Mouse (Mus musculus) heart, postnatal 0 days (tissue): ENCODE measurements around the gene Tmem35b. TPM values are rescaled to one million over a fixed set of nuclear protein-coding genes. Genes with fewer than 3 reads are reported as not detected.
"Not testable (repeated sequence)": the region's sequence is repeated elsewhere in the genome, so short reads cannot be mapped to it uniquely, and the experiment has no call there.

ENCODE experiments used
- ATAC-seq: fragments of 200-750 bp; cut with Nextera tagmentation; 2 replicates; pipeline ENCODE4 v1.8.0; 2017; ENCODE audit warnings: low read depth, moderate number of reproducible peaks, moderate library complexity; ENCODE audit not compliant: insufficient read depth
- DNase-seq: peaks from one replicate; pipeline ENCODE4 v3.0.0-alpha.2; 2016; ENCODE audit warnings: low spot score
- H3K27ac ChIP-seq: fragments of 300-500 bp; sonication (generic); 2 replicates; pipeline ENCODE4 v1.5.1; 2014; ENCODE audit warnings: low read depth, mild to moderate bottlenecking
- H3K27me3 ChIP-seq: fragments of 300-500 bp; sonication (generic); 2 replicates; pipeline ENCODE4 v1.6.1; 2014; ENCODE audit warnings: low read length, mixed read lengths; ENCODE audit not compliant: control insufficient read depth, insufficient read depth
- H3K36me3 ChIP-seq: fragments of 300-500 bp; sonication (generic); replicated peaks from 2 replicates; pipeline ENCODE4 v1.6.1; 2014; ENCODE audit warnings: low read length, mixed read lengths; ENCODE audit not compliant: control insufficient read depth, insufficient read depth
- H3K4me1 ChIP-seq: fragments of 300-500 bp; sonication (generic); 2 replicates; pipeline ENCODE4 v1.6.1; 2014; ENCODE audit warnings: antibody characterized with exemption; ENCODE audit not compliant: control insufficient read depth, insufficient read depth
- H3K4me2 ChIP-seq: fragments of 300-500 bp; sonication (generic); 2 replicates; pipeline ENCODE4 v1.6.1; 2014; ENCODE audit warnings: low read depth, mild to moderate bottlenecking, low read length, moderate library complexity
- H3K4me3 ChIP-seq: fragments of 300-500 bp; sonication (generic); 2 replicates; pipeline ENCODE4 v1.5.1; 2014; ENCODE audit warnings: low read depth, low read length
- H3K9ac ChIP-seq: fragments of 300-500 bp; sonication (generic); replicated peaks from 2 replicates; pipeline ENCODE4 v1.6.1; 2014; ENCODE audit warnings: low read depth, low read length, mixed read lengths
- H3K9me3 ChIP-seq: fragments of 300-500 bp; sonication (generic); replicated peaks from 2 replicates; pipeline ENCODE4 v1.6.1; 2016; ENCODE audit warnings: low read length; ENCODE audit not compliant: control insufficient read depth
- CTCF ChIP-seq: IDR thresholded peaks from 2 replicates; pipeline ENCODE4 v1.5.1; 2016; ENCODE audit warnings: antibody characterized with exemption, control low read depth, low read depth
- EP300 ChIP-seq: IDR thresholded peaks from 2 replicates; pipeline ENCODE4 v1.6.1; 2016; ENCODE audit warnings: antibody characterized with exemption, low read depth
- WGBS: fragments of 180-500 bp; shearing (Covaris S2); extraction: QIAGEN DNeasy Blood & Tissue Kit; methylation state at CpG from one replicate; pipeline ENCODE4 v1.1.7; 2014; 5-methylcytosine and 5-hydroxymethylcytosine counted together
- polyA plus RNA-seq: library from polyadenylated mRNA; unstranded; fragments of >200 nt; fragmentation: Nextera tagmentation; extraction: Ambion mirVana; gene quantifications from 2 replicates; pipeline ENCODE4 v1.2.1, GENCODE M21; 2015
- total RNA-seq: library from RNA; depleted of rRNA; stranded (reverse); fragments of >200 nt; gene quantifications from 2 replicates; pipeline ENCODE4 v1.2.3, GENCODE M21; 2014; ENCODE audit warnings: low replicate concordance

Gene Tmem35b
- total and polyA plus RNA-seq, 2 experiments from 2014 or later, result 8.2 to 9.1 TPM

DNA sequence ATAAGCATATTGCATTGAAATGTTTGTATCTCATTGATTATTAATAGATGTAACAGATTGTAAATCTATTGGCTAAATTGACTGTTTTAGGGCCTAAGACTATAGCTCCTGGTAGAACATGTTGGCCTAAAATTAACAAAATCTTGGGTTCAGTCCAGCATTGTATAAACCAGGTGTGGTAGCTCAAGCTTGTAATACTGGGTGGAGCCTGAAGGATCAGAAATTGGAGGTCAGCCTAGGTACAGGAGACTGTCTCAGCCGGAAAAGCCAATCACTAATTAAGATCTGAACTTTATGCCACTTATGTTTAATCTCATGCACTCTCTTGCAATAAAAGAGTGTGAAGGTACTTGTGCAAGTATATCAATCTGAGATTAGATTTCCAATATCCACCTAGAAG, 37.7 kb upstream of the Tmem35b start:
- H3K27ac ChIP-seq, result no peak overlapping the region
- no peak for TF ChIP-seq CTCF
- no peak for TF ChIP-seq EP300
- H3K36me3 ChIP-seq, result peaks cover 18% of the 10 kb centered on the region
- no peak overlapping the region for H3K4me3 ChIP-seq
- 81% methylated on average over 1 of the region's 1 CpGs for WGBS
- no peak overlapping the region for H3K9ac ChIP-seq
- H3K27me3 ChIP-seq, result no peaks in the 10 kb centered on the region
- no peaks in the 10 kb centered on the region for H3K9me3 ChIP-seq
- no peaks in the 10 kb centered on the region for H3K4me1 ChIP-seq
- ATAC-seq, result no peak
- DNase-seq, result no peak
- H3K4me2 ChIP-seq, result no peak overlapping the region

DNA sequence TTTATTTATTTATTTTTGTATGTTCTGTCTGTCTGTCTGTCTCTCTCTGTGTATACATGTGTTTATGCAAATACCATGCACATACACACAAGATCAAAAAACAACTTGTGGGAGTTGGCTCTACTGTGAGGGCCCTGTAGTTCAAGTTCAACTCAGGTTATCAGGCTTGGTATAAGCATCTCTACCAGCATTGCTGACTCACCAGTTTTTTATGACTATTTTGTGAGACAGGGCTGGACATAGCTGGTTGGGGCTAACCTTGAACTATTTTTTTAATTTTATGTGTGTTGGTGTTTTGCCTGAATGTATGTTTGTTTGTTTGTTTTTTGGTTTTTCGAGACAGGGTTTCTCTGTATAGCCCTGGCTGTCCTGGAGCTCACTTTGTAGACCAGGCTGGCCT, 32.3 kb upstream of the Tmem35b start:
- Histone ChIP-seq H3K27ac (no peak overlapping the region), H3K27me3 (no peaks in the 10 kb centered on the region), H3K4me1 (no peaks in the 10 kb centered on the region), H3K9me3 (no peaks in the 10 kb centered on the region), H3K9ac (no peak overlapping the region), H3K4me2 (no peak overlapping the region), H3K36me3 (peaks cover 23% of the 10 kb centered on the region), H3K4me3 (no peak overlapping the region)
- DNase-seq, result no peak
- ATAC-seq, result no peak
- TF ChIP-seq CTCF (no peak), EP300 (no peak)
- WGBS, result 96% methylated on average over 1 of the region's 1 CpGs

DNA sequence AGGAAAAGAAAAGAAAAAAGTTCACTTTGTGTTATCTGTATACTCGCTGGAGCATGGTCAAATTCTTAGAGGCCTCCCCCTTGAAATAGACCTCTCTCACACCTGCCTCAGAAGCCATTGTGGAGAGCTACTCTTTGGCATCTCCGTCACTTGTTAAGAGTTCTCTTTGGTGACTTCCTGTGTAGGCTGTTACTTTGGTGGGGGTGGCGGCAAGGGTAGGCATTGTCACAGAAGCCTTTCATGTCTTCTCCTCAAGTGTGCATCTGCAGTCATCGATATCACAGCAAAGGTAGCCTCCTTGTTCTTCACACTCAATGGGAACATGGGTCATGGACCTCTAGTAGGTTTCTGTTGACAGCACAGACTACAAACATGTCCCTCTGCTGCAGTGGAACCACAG, 28.4 kb upstream of the Tmem35b start:
- Histone ChIP-seq H3K4me2 (no peak overlapping the region), H3K27me3 (no peaks in the 10 kb centered on the region), H3K4me3 (no peak overlapping the region), H3K36me3 (peaks cover 9% of the 10 kb centered on the region; the same call in 1 of the 2 replicates), H3K9ac (no peak overlapping the region), H3K9me3 (no peaks in the 10 kb centered on the region), H3K4me1 (no peaks in the 10 kb centered on the region), H3K27ac (no peak overlapping the region)
- DNase-seq (no peak), ATAC-seq (no peak)
- no peak for TF ChIP-seq EP300
- TF ChIP-seq CTCF, result no peak
- 80% methylated on average over 4 of the region's 4 CpGs for WGBS

DNA sequence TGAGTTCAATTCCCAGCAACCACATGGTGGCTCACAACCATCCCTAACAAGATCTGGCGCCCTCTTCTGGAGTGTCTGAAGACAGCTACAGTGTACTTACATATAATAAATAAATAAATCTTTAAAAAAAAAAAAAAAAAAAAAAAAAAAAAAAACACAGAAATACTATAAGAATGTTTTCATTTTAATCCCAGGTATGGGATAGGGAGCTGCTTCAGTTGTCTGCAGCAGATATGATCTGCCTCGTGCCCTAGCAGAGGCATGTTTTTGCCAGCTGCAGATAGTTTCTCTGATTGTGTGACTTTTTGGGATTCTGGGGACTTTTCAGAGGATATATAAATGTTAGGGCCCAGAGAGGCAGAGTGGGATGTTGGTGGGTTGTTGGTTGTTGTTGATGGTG, 23.9 kb upstream of the Tmem35b start:
- not testable (repeated sequence) for H3K9ac ChIP-seq, DNase-seq, H3K36me3 ChIP-seq, ATAC-seq, H3K27ac ChIP-seq, H3K27me3 ChIP-seq, H3K4me2 ChIP-seq, H3K4me3 ChIP-seq, H3K4me1 ChIP-seq, H3K9me3 ChIP-seq
- WGBS, result 83% methylated on average over 1 of the region's 2 CpGs

DNA sequence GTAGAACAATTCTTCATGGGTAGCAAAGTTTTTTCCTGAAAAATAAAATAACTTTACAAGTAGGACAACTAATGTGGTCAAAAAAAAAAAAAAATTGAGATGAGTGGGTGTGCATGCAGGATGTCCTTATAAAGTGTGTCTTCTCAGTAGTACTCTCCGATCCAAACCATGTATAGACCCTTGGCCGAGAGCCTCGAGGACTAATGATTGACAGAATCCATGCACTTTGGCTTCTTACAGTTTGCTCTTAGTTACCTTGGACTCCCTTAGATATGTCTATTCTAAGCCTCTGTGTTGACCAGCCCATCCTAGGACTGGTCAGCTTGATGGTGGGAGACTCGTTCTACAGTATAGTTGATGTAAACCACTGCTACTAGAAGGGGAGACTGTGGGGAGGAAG, 15.9 kb upstream of the Tmem35b start:
- no peak for DNase-seq
- no peak for TF ChIP-seq EP300
- no peak for TF ChIP-seq CTCF
- no peak for ATAC-seq
- no peak overlapping the region for H3K4me3 ChIP-seq
- no peak overlapping the region for H3K4me2 ChIP-seq
- H3K27me3 ChIP-seq, result no peaks in the 10 kb centered on the region
- H3K27ac ChIP-seq, result no peak overlapping the region
- 85% methylated on average over 4 of the region's 4 CpGs for WGBS
- no peaks in the 10 kb centered on the region for H3K9me3 ChIP-seq
- H3K9ac ChIP-seq, result no peak overlapping the region
- peaks cover 29% of the 10 kb centered on the region for H3K36me3 ChIP-seq
- H3K4me1 ChIP-seq, result no peaks in the 10 kb centered on the region

DNA sequence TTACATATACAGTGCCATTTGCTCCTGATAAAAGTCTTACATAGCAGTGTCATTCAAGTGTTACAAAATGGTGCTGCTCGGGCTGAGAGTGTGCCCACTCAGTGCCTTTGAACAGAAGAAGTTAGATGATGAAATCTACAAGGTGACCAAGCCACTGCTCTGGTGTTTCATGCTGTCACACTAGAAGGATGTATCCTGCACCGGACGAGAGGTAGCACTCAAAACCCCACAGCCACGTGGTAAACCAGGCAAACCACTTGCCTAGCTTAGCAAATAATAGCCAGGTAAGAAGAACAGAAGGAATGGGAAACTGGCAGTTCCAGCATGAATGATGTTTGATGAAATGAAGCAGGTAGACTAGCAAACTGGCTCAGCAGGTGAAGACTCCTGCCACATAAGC, 12.9 kb upstream of the Tmem35b start:
- no peak overlapping the region for H3K27ac ChIP-seq
- no peaks in the 10 kb centered on the region for H3K4me1 ChIP-seq
- H3K9ac ChIP-seq, result no peak overlapping the region
- no peak overlapping the region for H3K4me3 ChIP-seq
- WGBS, result 65% methylated on average over 4 of the region's 4 CpGs
- H3K36me3 ChIP-seq, result peaks cover 25% of the 10 kb centered on the region
- TF ChIP-seq CTCF (no peak), EP300 (no peak)
- no peak for DNase-seq
- no peaks in the 10 kb centered on the region for H3K27me3 ChIP-seq
- no peak overlapping the region for H3K4me2 ChIP-seq
- H3K9me3 ChIP-seq, result no peaks in the 10 kb centered on the region
- ATAC-seq, result no peak
